Mouse (Mus musculus) layer of hippocampus, adult 18-20 months (tissue): Measurements from ENCODE around the gene Ccdc85a. TPM values are rescaled to one million over a fixed set of nuclear protein-coding genes. Genes with fewer than 3 reads are reported as not detected.
A peak's percentile ranks its signal among the peaks of the same experiment; 100 is the strongest.
"Not testable (repeated sequence)": the region's sequence is repeated elsewhere in the genome, so short reads cannot be mapped to it uniquely, and the experiment has no call there.

Source experiments
- DNase-seq, 2 experiments: peaks; one replicate each; pipeline ENCODE4 v3.0.0; 2022; ENCODE audit warnings: low spot score in 2 of 2
- total RNA-seq, 2 experiments: library from RNA; stranded (reverse); gene quantifications; 2 replicates each; pipeline ENCODE4 v1.2.3; 2021

Gene Ccdc85a
- total RNA-seq, 2 experiments from 2014 or later = 136 to 146 TPM

- no peak for DNase-seq
Measured at GRCm38 (mm10) chr11:28439877-28440276, 144.2 kb downstream of the Ccdc85a start.

GRCm38 (mm10) chr11:28422451-28423231 lies 161.5 kb downstream of the Ccdc85a start:
- DNase-seq = peak; percentile 47 to 87

- DNase-seq = peak; percentile 18 to 65
Measured at GRCm38 (mm10) chr11:28415841-28416240, 168.3 kb downstream of the Ccdc85a start.

- DNase-seq = not testable (repeated sequence)
Measured at GRCm38 (mm10) chr11:28409880-28410279, 174.2 kb downstream of the Ccdc85a start.

- DNase-seq = no peak
Measured at GRCm38 (mm10) chr11:28397166-28397565, 187.0 kb downstream of the Ccdc85a start.

- DNase-seq = peak in 1 of 2 experiments; percentile 55
Measured at GRCm38 (mm10) chr11:28375891-28376290, 208.2 kb downstream of the Ccdc85a start.

GRCm38 (mm10) chr11:28374636-28375035 lies 209.5 kb downstream of the Ccdc85a start:
- no peak for DNase-seq

GRCm38 (mm10) chr11:28371381-28371780 lies 212.7 kb downstream of the Ccdc85a start:
- DNase-seq = not testable (repeated sequence)

- DNase-seq = no peak
Measured at GRCm38 (mm10) chr11:28365929-28366244, 218.2 kb downstream of the Ccdc85a start.

- peak; percentile 47 to 80 for DNase-seq
Measured at GRCm38 (mm10) chr11:28365209-28365928, 218.8 kb downstream of the Ccdc85a start.

GRCm38 (mm10) chr11:28343465-28343864 lies 240.7 kb downstream of the Ccdc85a start:
- no peak for DNase-seq

GRCm38 (mm10) chr11:28341887-28342286 lies 242.2 kb downstream of the Ccdc85a start:
- no peak for DNase-seq

GRCm38 (mm10) chr11:28339224-28340150 lies 244.6 kb downstream of the Ccdc85a start, which contains the start of gene Gm6685:
TSS of gene Gm6685 (minus strand) at chr11:28339867.
- DNase-seq = not testable (repeated sequence)

Other genes with a start within 250 kb of the Ccdc85a start
- gene Gm6685, start 244.5 kb downstream of the Ccdc85a start, total RNA-seq = 1 to 10 TPM; 7.1 to 8.5 TPM